Mouse (Mus musculus) neural tube, embryonic 11.5 days (tissue): ENCODE measurements around the gene Glis1. TPM values are rescaled to one million over a fixed set of nuclear protein-coding genes. Genes with fewer than 3 reads are reported as not detected.

Source experiments
- ATAC-seq: fragments of 200-750 bp; cut with Nextera tagmentation; 2 replicates; pipeline ENCODE4 v1.8.0; 2017; ENCODE audit warnings: moderate number of reproducible peaks, mild to moderate bottlenecking, moderate TSS enrichment, moderate library complexity; ENCODE audit not compliant: insufficient read depth, low FRiP score, low TSS enrichment
- DNase-seq: peaks from one replicate; pipeline ENCODE4 v3.0.0-alpha.2; 2015; ENCODE audit warnings: low spot score
- H3K27ac ChIP-seq: fragments of 300-500 bp; sonication (generic); 2 replicates; pipeline ENCODE4 v1.5.1; 2014; ENCODE audit warnings: low read depth, mild to moderate bottlenecking, low read length
- H3K27me3 ChIP-seq: fragments of 300-500 bp; sonication (generic); 2 replicates; pipeline ENCODE4 v1.6.1; 2014; ENCODE audit warnings: mild to moderate bottlenecking, low read length, mixed read lengths; ENCODE audit not compliant: control insufficient read depth, insufficient read depth
- H3K36me3 ChIP-seq: fragments of 300-500 bp; sonication (generic); 2 replicates; pipeline ENCODE4 v1.6.1; 2014; ENCODE audit warnings: mild to moderate bottlenecking, low read length, moderate library complexity, mixed read lengths; ENCODE audit not compliant: control insufficient read depth, insufficient read depth
- H3K4me1 ChIP-seq: fragments of 300-500 bp; sonication (generic); 2 replicates; pipeline ENCODE4 v1.6.1; 2014; ENCODE audit warnings: low read length, mixed read lengths; ENCODE audit not compliant: control insufficient read depth, insufficient read depth
- H3K4me2 ChIP-seq: fragments of 300-500 bp; sonication (generic); 2 replicates; pipeline ENCODE4 v1.6.1; 2014; ENCODE audit warnings: low read depth, mild to moderate bottlenecking, moderate library complexity
- H3K4me3 ChIP-seq: fragments of 300-500 bp; sonication (generic); 2 replicates; pipeline ENCODE4 v1.5.1; 2014; ENCODE audit warnings: low read depth, low read length
- H3K9ac ChIP-seq: fragments of 300-500 bp; sonication (generic); 2 replicates; pipeline ENCODE4 v1.6.1; 2014; ENCODE audit warnings: mild to moderate bottlenecking, low read length
- H3K9me3 ChIP-seq: fragments of 300-500 bp; sonication (generic); 2 replicates; pipeline ENCODE4 v1.6.1; 2016; ENCODE audit warnings: low read length; ENCODE audit not compliant: control insufficient read depth
- WGBS: fragments of 180-500 bp; shearing (Covaris S2); extraction: QIAGEN DNeasy Blood & Tissue Kit; methylation state at CpG from one replicate; pipeline ENCODE4 v1.1.7; 2014; 5-methylcytosine and 5-hydroxymethylcytosine counted together
- polyA plus RNA-seq: library from polyadenylated mRNA; unstranded; fragments of >200 nt; fragmentation: Nextera tagmentation; extraction: Ambion mirVana; gene quantifications from 2 replicates; pipeline ENCODE4 v1.2.1, GENCODE M21; 2014

The Glis1 gene
- polyA plus RNA-seq, 1 experiment from 2014 or later, result 2.4 TPM

- Histone ChIP-seq H3K36me3 (no peaks in the 10 kb centered on the region), H3K9me3 (no peaks in the 10 kb centered on the region), H3K4me3 (no peak overlapping the region), H3K27me3 (no peaks in the 10 kb centered on the region), H3K4me1 (no peaks in the 10 kb centered on the region), H3K27ac (no peak overlapping the region), H3K9ac (no peak overlapping the region), H3K4me2 (no peak overlapping the region)
- ATAC-seq (no peak), DNase-seq (no peak)
- 77% methylated on average over 5 of the region's 5 CpGs for WGBS
Observed at GRCm38 (mm10) chr4:107544843-107545242, 110.5 kb downstream of the Glis1 start.

GRCm38 (mm10) chr4:107545726-107546125, 111.3 kb downstream of the Glis1 start:
- H3K27ac ChIP-seq, result no peak overlapping the region
- ATAC-seq (no peak), DNase-seq (no peak)
- no peaks in the 10 kb centered on the region for H3K4me1 ChIP-seq
- H3K36me3 ChIP-seq, result no peaks in the 10 kb centered on the region
- no peaks in the 10 kb centered on the region for H3K27me3 ChIP-seq
- no peak overlapping the region for H3K9ac ChIP-seq
- no peak overlapping the region for H3K4me3 ChIP-seq
- H3K4me2 ChIP-seq, result no peak overlapping the region
- WGBS, result 92% methylated on average over 1 of the region's 1 CpGs
- H3K9me3 ChIP-seq, result no peaks in the 10 kb centered on the region

- ATAC-seq (no peak), DNase-seq (no peak)
- no peak overlapping the region for H3K27ac ChIP-seq
Observed at GRCm38 (mm10) chr4:107546525-107546924, 112.1 kb downstream of the Glis1 start.

GRCm38 (mm10) chr4:107550096-107550495, 115.7 kb downstream of the Glis1 start:
- Histone ChIP-seq H3K27me3 (no peaks in the 10 kb centered on the region), H3K4me3 (no peak overlapping the region), H3K4me1 (no peaks in the 10 kb centered on the region), H3K36me3 (no peaks in the 10 kb centered on the region), H3K27ac (no peak overlapping the region), H3K9me3 (no peaks in the 10 kb centered on the region), H3K9ac (no peak overlapping the region), H3K4me2 (no peak overlapping the region)
- no peak for ATAC-seq
- DNase-seq, result no peak
- 88% methylated on average over 10 of the region's 10 CpGs for WGBS

More at GRCm38 (mm10) chr4:107546525-107546924, 112.1 kb downstream of the Glis1 start:
- no peaks in the 10 kb centered on the region for H3K4me1 ChIP-seq
- 49% methylated on average over 8 of the region's 8 CpGs for WGBS
- no peaks in the 10 kb centered on the region for H3K9me3 ChIP-seq
- H3K4me3 ChIP-seq, result no peak overlapping the region
- no peak overlapping the region for H3K4me2 ChIP-seq
- H3K36me3 ChIP-seq, result no peaks in the 10 kb centered on the region
- no peak overlapping the region for H3K9ac ChIP-seq
- H3K27me3 ChIP-seq, result no peaks in the 10 kb centered on the region

- WGBS, result 82% methylated on average over 3 of the region's 3 CpGs
- Histone ChIP-seq H3K4me3 (no peak overlapping the region), H3K4me1 (no peaks in the 10 kb centered on the region), H3K27me3 (no peaks in the 10 kb centered on the region), H3K36me3 (no peaks in the 10 kb centered on the region), H3K27ac (no peak overlapping the region), H3K9me3 (no peaks in the 10 kb centered on the region), H3K4me2 (no peak overlapping the region), H3K9ac (no peak overlapping the region)
- DNase-seq (no peak), ATAC-seq (no peak)
Observed at GRCm38 (mm10) chr4:107550546-107550945, 116.2 kb downstream of the Glis1 start.

GRCm38 (mm10) chr4:107552696-107553095, 118.3 kb downstream of the Glis1 start:
- DNase-seq, result no peak
- no peak for ATAC-seq
- no peaks in the 10 kb centered on the region for H3K4me1 ChIP-seq
- H3K4me3 ChIP-seq, result no peak overlapping the region
- H3K27ac ChIP-seq, result no peak overlapping the region
- H3K36me3 ChIP-seq, result no peaks in the 10 kb centered on the region
- H3K27me3 ChIP-seq, result no peaks in the 10 kb centered on the region
- no peak overlapping the region for H3K4me2 ChIP-seq
- H3K9ac ChIP-seq, result no peak overlapping the region
- H3K9me3 ChIP-seq, result no peaks in the 10 kb centered on the region
- WGBS, result 80% methylated on average over 5 of the region's 5 CpGs

GRCm38 (mm10) chr4:107553774-107554173, 119.4 kb downstream of the Glis1 start:
- DNase-seq (no peak), ATAC-seq (no peak)
- no peak overlapping the region for H3K9ac ChIP-seq
- no peak overlapping the region for H3K4me3 ChIP-seq
- H3K27me3 ChIP-seq, result no peaks in the 10 kb centered on the region
- WGBS, result 83% methylated on average over 5 of the region's 5 CpGs
- H3K9me3 ChIP-seq, result no peaks in the 10 kb centered on the region
- H3K27ac ChIP-seq, result no peak overlapping the region
- no peaks in the 10 kb centered on the region for H3K4me1 ChIP-seq
- no peaks in the 10 kb centered on the region for H3K36me3 ChIP-seq
- no peak overlapping the region for H3K4me2 ChIP-seq

- no peak for ATAC-seq
- Histone ChIP-seq H3K27ac (no peak overlapping the region), H3K4me1 (0 out of 2 replicates have a peak, but pooled peaks cover 3% of the 10 kb centered on the region), H3K4me3 (no peak overlapping the region), H3K27me3 (no peaks in the 10 kb centered on the region), H3K4me2 (no peak overlapping the region), H3K9ac (no peak overlapping the region), H3K36me3 (no peaks in the 10 kb centered on the region), H3K9me3 (no peaks in the 10 kb centered on the region)
- no peak for DNase-seq
- 72% methylated on average over 3 of the region's 3 CpGs for WGBS
Observed at GRCm38 (mm10) chr4:107558801-107559200, 124.4 kb downstream of the Glis1 start.

GRCm38 (mm10) chr4:107561056-107561455, 126.7 kb downstream of the Glis1 start:
- Histone ChIP-seq H3K4me2 (no peak overlapping the region), H3K27me3 (no peaks in the 10 kb centered on the region), H3K4me1 (0 out of 2 replicates have a peak, but pooled peaks cover 3% of the 10 kb centered on the region), H3K4me3 (no peak overlapping the region), H3K27ac (no peak overlapping the region), H3K9ac (no peak overlapping the region), H3K36me3 (no peaks in the 10 kb centered on the region), H3K9me3 (no peaks in the 10 kb centered on the region)
- WGBS, result 89% methylated on average over 2 of the region's 2 CpGs
- DNase-seq (no peak), ATAC-seq (no peak)
